ENCODE assay signal across 8 mouse cellular contexts in the genomic region with DNA sequence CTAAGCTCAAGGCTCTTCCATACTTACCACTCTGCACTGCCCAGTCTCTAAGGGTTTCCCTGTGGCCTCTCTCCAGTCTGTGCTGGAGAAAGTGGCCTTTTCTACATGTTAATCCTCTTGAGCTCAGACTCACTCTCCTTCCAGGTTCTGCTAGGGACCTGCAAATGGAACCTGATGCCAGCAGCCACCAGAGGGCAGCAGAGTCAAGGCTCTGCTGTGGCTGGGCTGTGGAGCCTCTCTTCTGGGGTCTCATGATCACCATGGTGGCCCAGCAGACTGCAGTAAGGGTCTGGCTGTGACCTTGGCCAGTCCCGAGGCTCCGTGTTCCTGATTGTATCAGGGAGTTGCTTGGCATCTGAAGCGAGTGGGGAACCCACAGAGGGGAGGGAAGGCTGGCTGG. TPM values are rescaled to one million over a fixed set of nuclear protein-coding genes. Genes with fewer than 3 reads are reported as not detected.
DNase-seq lines count a peak whose midpoint lies in the region; ATAC-seq and TF ChIP-seq lines count a peak whose summit lies in the region.

No protein-coding gene starts in this region.

- H3K36me3 ChIP-seq in thymus, adult 2 months (ENCODE audit: control insufficient read depth, insufficient read depth, low read length): no peaks in the 10 kb centered on the region
- H3K36me3 ChIP-seq in forebrain, embryonic 10.5 days (replicated peaks): no peaks in the 10 kb centered on the region
- H3K36me3 ChIP-seq in kidney, postnatal 0 days (ENCODE audit: insufficient read depth, low read length): no peaks in the 10 kb centered on the region
- no peaks in the 10 kb centered on the region for H3K36me3 ChIP-seq in splenic B cell, adult 2 months (ENCODE audit: control insufficient read depth, insufficient read depth, low read length, poor library complexity, severe bottlenecking)

- no peak overlapping the region for H3K4me3 ChIP-seq in thymus, adult 2 months (ENCODE audit: control insufficient read depth, insufficient read depth, low read length)
- no peak overlapping the region for H3K4me3 ChIP-seq in forebrain, embryonic 10.5 days
- no peak overlapping the region for H3K4me3 ChIP-seq in kidney, postnatal 0 days (replicated peaks; ENCODE audit: low read depth, low read length)

- H3K9ac ChIP-seq in kidney, postnatal 0 days (ENCODE audit: low read depth, low read length): no peak overlapping the region

- no peaks in the 10 kb centered on the region for H3K27me3 ChIP-seq in thymus, adult 2 months (ENCODE audit: control insufficient read depth, insufficient read depth, low read length)
- no peaks in the 10 kb centered on the region; the same call in none of the 2 replicates for H3K27me3 ChIP-seq in forebrain, embryonic 10.5 days (ENCODE audit: poor library complexity, severe bottlenecking)
- no peaks in the 10 kb centered on the region for H3K27me3 ChIP-seq in kidney, postnatal 0 days (ENCODE audit: insufficient read depth, low read length)
- H3K27me3 ChIP-seq in splenic B cell, adult 2 months (ENCODE audit: control insufficient read depth, insufficient read depth, low read length, poor library complexity, severe bottlenecking): no peaks in the 10 kb centered on the region

- no peak overlapping the region for H3K4me2 ChIP-seq in kidney, postnatal 0 days (ENCODE audit: low read length)

- 0 out of 2 replicates have a peak, but pooled peaks have one; percentile 19 for ATAC-seq in kidney, postnatal 0 days (replicated peaks; ENCODE audit: low FRiP score, low read depth)
- ATAC-seq in megakaryocyte-erythroid progenitor cell, adult 5-6 weeks (replicated peaks; ENCODE audit: low FRiP score, low TSS enrichment, poor library complexity, severe bottlenecking): 0 out of 2 replicates have a peak, but pooled peaks have one; percentile 69

- peak; percentile 15 to 42 for DNase-seq in adrenal gland, adult 18-20 months (ENCODE audit: low spot score in 2 of 2)
- DNase-seq in adrenal gland, adult 2 months: no peak
- peak; percentile 15 for DNase-seq in thymus, adult 2 months
- DNase-seq in thymus, adult 18-20 months: no peak
- peak; percentile 81 for DNase-seq in forebrain, embryonic 10.5 days (ENCODE audit: extremely low spot score, low spot score)
- DNase-seq in kidney, postnatal 0 days (ENCODE audit: low spot score): peak; percentile 71
- peak; percentile 56 for DNase-seq in splenic B cell, adult 2 months (ENCODE audit: low read depth, low spot score)

- H3K4me1 ChIP-seq in thymus, adult 2 months (replicated peaks; ENCODE audit: control insufficient read depth, insufficient read depth, low read length): no peaks in the 10 kb centered on the region
- peaks cover 14% of the 10 kb centered on the region for H3K4me1 ChIP-seq in forebrain, embryonic 10.5 days
- H3K4me1 ChIP-seq in kidney, postnatal 0 days (replicated peaks; ENCODE audit: insufficient read depth, low read length): no peaks in the 10 kb centered on the region

- H3K27ac ChIP-seq in thymus, adult 2 months (ENCODE audit: control insufficient read depth, insufficient read depth, low read length): no peak overlapping the region
- H3K27ac ChIP-seq in forebrain, embryonic 10.5 days: no peak overlapping the region
- H3K27ac ChIP-seq in kidney, postnatal 0 days: no peak overlapping the region

- peak; percentile 93 for TF ChIP-seq CTCF in thymus, adult 2 months (IDR thresholded peaks at IDR 0.05; ENCODE audit: borderline replicate concordance, control insufficient read depth, extremely low read depth, insufficient read depth, low read length, poor library complexity)
- peak; percentile 90 for TF ChIP-seq CTCF in kidney, postnatal 0 days (IDR thresholded peaks at IDR 0.05; ENCODE audit: low read depth)

- 13% methylated on average over 3 of the region's 3 CpGs for WGBS in thymus, adult 2 months
- 4% methylated on average over 3 of the region's 3 CpGs for WGBS in forebrain, embryonic 10.5 days
- 12% methylated on average over 3 of the region's 3 CpGs for WGBS in kidney, postnatal 0 days

- no peak for TF ChIP-seq POLR2A in thymus, adult 2 months (IDR thresholded peaks at IDR 0.05; ENCODE audit: control insufficient read depth, extremely low read depth, insufficient read depth, low read length, poor library complexity)

- H3K9me3 ChIP-seq in forebrain, embryonic 10.5 days: no peaks in the 10 kb centered on the region
- no peaks in the 10 kb centered on the region for H3K9me3 ChIP-seq in kidney, postnatal 0 days (replicated peaks; ENCODE audit: low read length)

RNA-seq across cellular contexts. Expression of gene Pax7, which starts 39.3 kb away (rescaled TPM):
- total RNA-seq in adrenal gland, adult 18-20 months (2021): not detected
- total RNA-seq in adrenal gland, adult 2 months (2021): not detected
- polyA plus RNA-seq in adrenal gland, adult 2 months (2012; rRNA removed): not detected in 2 replicates
- 1.1 and 1.2 TPM in 2 replicates for polyA plus RNA-seq in thymus, adult 2 months (2012; rRNA removed)
- 2.2 and 2.4 TPM in 2 replicates for polyA plus RNA-seq in forebrain, embryonic 10.5 days (2016; fragmentation: Nextera tagmentation; extraction: Ambion mirVana)
- polyA plus RNA-seq in kidney, postnatal 0 days (2015; fragmentation: Nextera tagmentation; extraction: Ambion mirVana): not detected in 2 replicates
- total RNA-seq in megakaryocyte-erythroid progenitor cell, adult 5-6 weeks (2014; fragmentation: Nextera tagmentation): not detected in 2 replicates
- total RNA-seq in megakaryocyte-erythroid progenitor cell, adult 5-6 weeks (2017): not detected in 2 replicates

Comparison
In these comparisons a context has a peak if more than half of its experiments do, and no peak if none do; other contexts are left out.
1. DNase-seq: peak in adrenal gland, adult 18-20 months (2 of 2), thymus, adult 2 months (single experiment), forebrain, embryonic 10.5 days (single experiment), kidney, postnatal 0 days (single experiment) and splenic B cell, adult 2 months (single experiment); none in adrenal gland, adult 2 months (single experiment) and thymus, adult 18-20 months (0 of 2).